Mouse (Mus musculus): ENCODE results near the gene E030018B13Rik. TPM values are rescaled to one million over a fixed set of nuclear protein-coding genes. Genes with fewer than 3 reads are reported as not detected.
A peak's percentile ranks its signal among the peaks of the same experiment; 100 is the strongest.

E030018B13Rik gene
- total RNA-seq, 2 experiments from 2014 or later = not detected

- no peak for DNase-seq (ENCODE audit: low spot score in 2 of 2)
These were observed 19.0 kb upstream of the E030018B13Rik start for GRCm38 (mm10) chr7:63897655-63898054.

- DNase-seq (ENCODE audit: low spot score in 2 of 2) = no peak
These were observed 18.5 kb upstream of the E030018B13Rik start for GRCm38 (mm10) chr7:63898201-63898600.

GRCm38 (mm10) chr7:63899925-63900324 lies 16.7 kb upstream of the E030018B13Rik start:
- DNase-seq (ENCODE audit: low spot score in 2 of 2) = no peak

GRCm38 (mm10) chr7:63900411-63900810 lies 16.2 kb upstream of the E030018B13Rik start:
- no peak for DNase-seq (ENCODE audit: low spot score in 2 of 2)

- peak; percentile 41 to 51 for DNase-seq (ENCODE audit: low spot score in 2 of 2)
These were observed 15.3 kb upstream of the E030018B13Rik start for GRCm38 (mm10) chr7:63901346-63901745.

- no peak for DNase-seq (ENCODE audit: low spot score in 2 of 2)
These were observed 14.7 kb upstream of the E030018B13Rik start for GRCm38 (mm10) chr7:63901942-63902341.

GRCm38 (mm10) chr7:63902604-63903210 lies 13.9 kb upstream of the E030018B13Rik start:
- no peak for DNase-seq (ENCODE audit: low spot score in 2 of 2)

GRCm38 (mm10) chr7:63903635-63904380 lies 12.8 kb upstream of the E030018B13Rik start:
- no peak for DNase-seq (ENCODE audit: low spot score in 2 of 2)

- DNase-seq (ENCODE audit: low spot score in 2 of 2) = no peak
These were observed 11.5 kb upstream of the E030018B13Rik start for GRCm38 (mm10) chr7:63905190-63905589.

GRCm38 (mm10) chr7:63905642-63906041 lies 11.0 kb upstream of the E030018B13Rik start:
- no peak for DNase-seq (ENCODE audit: low spot score in 2 of 2)

- no peak for DNase-seq (ENCODE audit: low spot score in 2 of 2)
These were observed 8.7 kb upstream of the E030018B13Rik start for GRCm38 (mm10) chr7:63907778-63908495.

GRCm38 (mm10) chr7:63908496-63909285 lies 8.0 kb upstream of the E030018B13Rik start:
- no peak for DNase-seq (ENCODE audit: low spot score in 2 of 2)

- no peak for DNase-seq (ENCODE audit: low spot score in 2 of 2)
These were observed 6.4 kb upstream of the E030018B13Rik start for GRCm38 (mm10) chr7:63910225-63910624.

- DNase-seq (ENCODE audit: low spot score in 2 of 2) = no peak
These were observed 5.7 kb upstream of the E030018B13Rik start for GRCm38 (mm10) chr7:63910912-63911311.

- DNase-seq (ENCODE audit: low spot score in 2 of 2) = no peak
These were observed 5.0 kb upstream of the E030018B13Rik start for GRCm38 (mm10) chr7:63911383-63912233.

- no peak for DNase-seq (ENCODE audit: low spot score in 2 of 2)
These were observed 4.3 kb upstream of the E030018B13Rik start for GRCm38 (mm10) chr7:63912234-63912810.

GRCm38 (mm10) chr7:63912924-63913723 lies 3.5 kb upstream of the E030018B13Rik start:
- no peak for DNase-seq (ENCODE audit: low spot score in 2 of 2)

- DNase-seq (ENCODE audit: low spot score in 2 of 2) = no peak
These were observed 2.6 kb upstream of the E030018B13Rik start for GRCm38 (mm10) chr7:63913724-63914692.

All from left cerebral cortex, adult 18-20 months (tissue).